Mouse (Mus musculus) c-Kit-positive CD71-negative TER-119-negative erythroid progenitor cells, embryonic 14.5 days (primary cell): ENCODE data around the gene Mtfmt.

Experiments
- DNase-seq: peaks from one replicate; pipeline ENCODE4 v3.0.0-alpha.2; 2013; ENCODE audit warnings: low read depth

The Mtfmt gene

GRCm38 (mm10) chr9:65435671-65436301 is at the start of gene Mtfmt:
Gene Mtfmt (plus strand): TSS chr9:65435782.
- DNase-seq, result peak; percentile 98

GRCm38 (mm10) chr9:65386373-65387140 is 49.0 kb upstream of the Mtfmt start:
- no peak for DNase-seq

- DNase-seq, result peak; percentile 5
Measured at GRCm38 (mm10) chr9:65390752-65391612, 44.6 kb upstream of the Mtfmt start.

- no peak for DNase-seq
Measured at GRCm38 (mm10) chr9:65391613-65391964, 44.0 kb upstream of the Mtfmt start, which contains the start of gene Kbtbd13. Gene Kbtbd13 (minus strand): TSS chr9:65391652.

GRCm38 (mm10) chr9:65392638-65393364 is 42.8 kb upstream of the Mtfmt start:
- DNase-seq, result peak; percentile 70

- DNase-seq, result no peak
Measured at GRCm38 (mm10) chr9:65393606-65394005, 42.0 kb upstream of the Mtfmt start.

GRCm38 (mm10) chr9:65394360-65394759 is 41.2 kb upstream of the Mtfmt start:
- DNase-seq, result no peak

GRCm38 (mm10) chr9:65398279-65398678 is 37.3 kb upstream of the Mtfmt start, which contains the start of gene Rasl12:
Gene Rasl12 (plus strand): TSS chr9:65398506.
- peak; percentile 40 for DNase-seq

- no peak for DNase-seq
Measured at GRCm38 (mm10) chr9:65399934-65400333, 35.6 kb upstream of the Mtfmt start.

GRCm38 (mm10) chr9:65404331-65405183 is 31.0 kb upstream of the Mtfmt start:
- DNase-seq, result no peak

- DNase-seq, result no peak
Measured at GRCm38 (mm10) chr9:65405184-65405449, 30.5 kb upstream of the Mtfmt start.

GRCm38 (mm10) chr9:65407327-65407726 is 28.3 kb upstream of the Mtfmt start:
- no peak for DNase-seq

GRCm38 (mm10) chr9:65407861-65408260 is 27.7 kb upstream of the Mtfmt start:
- DNase-seq, result no peak

- DNase-seq, result no peak
Measured at GRCm38 (mm10) chr9:65408871-65409295, 26.7 kb upstream of the Mtfmt start.

- DNase-seq, result no peak
Measured at GRCm38 (mm10) chr9:65410378-65410777, 25.2 kb upstream of the Mtfmt start.

- no peak for DNase-seq
Measured at GRCm38 (mm10) chr9:65411326-65411725, 24.3 kb upstream of the Mtfmt start.

- no peak for DNase-seq
Measured at GRCm38 (mm10) chr9:65417738-65418137, 17.8 kb upstream of the Mtfmt start.

GRCm38 (mm10) chr9:65419633-65420032 is 15.9 kb upstream of the Mtfmt start:
- DNase-seq, result no peak

GRCm38 (mm10) chr9:65422760-65423501 is 12.7 kb upstream of the Mtfmt start, which contains the start of gene Slc51b:
Gene Slc51b (minus strand): TSS chr9:65422955.
- DNase-seq, result no peak

GRCm38 (mm10) chr9:65424393-65424792 is 11.2 kb upstream of the Mtfmt start:
- DNase-seq, result no peak
